Mouse (Mus musculus) embryonic facial prominence, embryonic 15.5 days (tissue): ENCODE results near the gene Tmeff1. TPM values are rescaled to one million over a fixed set of nuclear protein-coding genes. Genes with fewer than 3 reads are reported as not detected.

ENCODE experiments used
- ATAC-seq: fragments of 200-750 bp; cut with Nextera tagmentation; 2 replicates; pipeline ENCODE4 v1.8.0; 2017; ENCODE audit warnings: low read depth, moderate TSS enrichment; ENCODE audit not compliant: insufficient number of reproducible peaks, low FRiP score, low TSS enrichment
- H3K27ac ChIP-seq: fragments of 300-500 bp; sonication (generic); replicated peaks from 2 replicates; pipeline ENCODE4 v1.5.1; 2015; ENCODE audit warnings: mild to moderate bottlenecking, inconsistent platforms
- H3K27me3 ChIP-seq: fragments of 300-500 bp; sonication (generic); 2 replicates; pipeline ENCODE4 v1.6.1; 2015; ENCODE audit warnings: inconsistent platforms
- H3K36me3 ChIP-seq: fragments of 300-500 bp; sonication (generic); 2 replicates; pipeline ENCODE4 v1.6.1; 2015; ENCODE audit warnings: mild to moderate bottlenecking, inconsistent platforms
- H3K4me1 ChIP-seq: fragments of 300-500 bp; sonication (generic); 2 replicates; pipeline ENCODE4 v1.6.1; 2015; ENCODE audit warnings: inconsistent platforms
- H3K4me2 ChIP-seq: fragments of 300-500 bp; sonication (generic); replicated peaks from 2 replicates; pipeline ENCODE4 v1.6.1; 2015; ENCODE audit warnings: mild to moderate bottlenecking, inconsistent platforms
- H3K4me3 ChIP-seq: fragments of 300-500 bp; sonication (generic); replicated peaks from 2 replicates; pipeline ENCODE4 v1.5.1; 2015; ENCODE audit warnings: mild to moderate bottlenecking, inconsistent platforms
- H3K9ac ChIP-seq: fragments of 300-500 bp; sonication (generic); 2 replicates; pipeline ENCODE4 v1.6.1; 2015; ENCODE audit warnings: inconsistent platforms
- H3K9me3 ChIP-seq: fragments of 300-500 bp; sonication (generic); replicated peaks from 2 replicates; pipeline ENCODE4 v1.6.1; 2016; ENCODE audit warnings: inconsistent platforms
- WGBS: fragments of 180-500 bp; shearing (Covaris S2); methylation state at CpG from one replicate; pipeline ENCODE4 v1.1.7; 2015; 5-methylcytosine and 5-hydroxymethylcytosine counted together
- polyA plus RNA-seq: library from polyadenylated mRNA; unstranded; fragments of >200 nt; fragmentation: Nextera tagmentation; extraction: Ambion mirVana; gene quantifications from 2 replicates; pipeline ENCODE4 v1.2.1, GENCODE M21; 2015

Tmeff1 gene
- polyA plus RNA-seq, 1 experiment from 2014 or later = 49.0 TPM

DNA sequence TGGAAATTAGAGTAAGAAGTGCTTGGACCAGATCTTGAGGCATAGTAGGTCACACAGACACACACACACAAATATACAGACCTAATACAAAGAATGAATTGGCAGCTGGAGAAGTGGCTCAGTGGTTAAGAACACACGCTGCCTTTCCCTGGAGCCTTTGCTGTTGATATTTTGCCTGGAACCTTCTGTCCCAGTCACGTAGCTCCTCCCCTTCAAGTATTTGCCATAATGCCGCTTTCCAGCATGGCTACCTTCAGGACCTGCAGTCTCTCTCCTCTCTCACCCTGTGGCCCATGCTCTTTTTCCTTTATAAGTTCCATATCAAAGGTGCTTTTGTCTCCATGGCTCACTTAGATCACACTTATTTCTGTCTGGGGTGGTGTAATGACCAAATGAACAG lies 6.4 kb downstream of the Tmeff1 start:
- Histone ChIP-seq H3K4me1 (peaks cover 4% of the 10 kb centered on the region), H3K4me3 (no peak overlapping the region), H3K9me3 (no peaks in the 10 kb centered on the region), H3K36me3 (no peaks in the 10 kb centered on the region), H3K4me2 (no peak overlapping the region), H3K27me3 (no peaks in the 10 kb centered on the region), H3K9ac (no peak overlapping the region), H3K27ac (no peak overlapping the region)
- no peak for ATAC-seq
- whole genome bisulfite sequencing = 87% methylated on average over 3 of the region's 3 CpGs

DNA sequence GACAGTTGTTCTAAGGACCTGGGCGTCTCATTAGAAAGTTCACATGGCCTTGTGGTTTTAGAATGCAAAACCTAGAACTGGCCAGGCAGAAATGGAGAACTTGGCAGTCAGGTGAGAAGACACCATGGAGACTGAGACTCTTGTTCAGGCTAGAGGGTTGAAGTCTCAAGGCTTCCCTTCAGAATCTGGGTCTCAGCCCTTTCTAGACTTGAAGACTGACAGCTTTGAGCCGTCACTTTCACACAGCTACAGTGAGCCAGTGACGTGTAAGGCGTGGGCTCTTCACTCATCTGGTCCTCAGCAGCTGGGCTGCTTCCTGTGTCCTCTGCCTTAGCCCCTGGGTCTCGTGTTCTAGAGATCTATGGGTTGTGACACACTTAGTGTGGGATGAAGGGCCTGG lies 7.4 kb downstream of the Tmeff1 start:
- no peaks in the 10 kb centered on the region for H3K27me3 ChIP-seq
- 62% methylated on average over 5 of the region's 5 CpGs for WGBS
- H3K4me2 ChIP-seq = no peak overlapping the region
- no peak overlapping the region for H3K4me3 ChIP-seq
- no peaks in the 10 kb centered on the region for H3K9me3 ChIP-seq
- no peaks in the 10 kb centered on the region for H3K36me3 ChIP-seq
- ATAC-seq = no peak
- no peaks in the 10 kb centered on the region for H3K4me1 ChIP-seq
- H3K9ac ChIP-seq = no peak overlapping the region
- no peak overlapping the region for H3K27ac ChIP-seq

DNA sequence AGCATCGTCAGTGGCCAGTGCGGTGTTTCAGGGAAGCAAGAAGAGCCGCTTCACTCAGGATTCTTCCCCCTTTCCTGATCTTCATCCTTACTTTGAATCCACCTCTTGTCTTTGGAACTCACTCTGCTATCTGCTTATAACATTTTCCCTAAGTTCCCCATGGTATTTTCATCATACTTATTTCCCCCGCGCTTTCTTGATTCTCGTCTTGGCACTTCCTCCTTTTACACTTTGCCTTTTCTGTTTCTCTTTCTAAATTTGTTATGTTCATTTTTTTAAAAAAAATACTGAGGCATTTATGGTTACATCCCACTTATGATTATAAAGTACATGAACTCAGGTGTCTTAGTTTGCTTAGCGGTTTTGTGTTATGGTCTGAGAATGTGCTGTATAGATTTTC lies 7.9 kb downstream of the Tmeff1 start:
- Histone ChIP-seq H3K4me3 (no peak overlapping the region), H3K27me3 (no peaks in the 10 kb centered on the region), H3K9ac (no peak overlapping the region), H3K9me3 (no peaks in the 10 kb centered on the region), H3K27ac (no peak overlapping the region), H3K4me1 (no peaks in the 10 kb centered on the region), H3K4me2 (no peak overlapping the region), H3K36me3 (no peaks in the 10 kb centered on the region)
- 90% methylated on average over 7 of the region's 7 CpGs for WGBS
- no peak for ATAC-seq

DNA sequence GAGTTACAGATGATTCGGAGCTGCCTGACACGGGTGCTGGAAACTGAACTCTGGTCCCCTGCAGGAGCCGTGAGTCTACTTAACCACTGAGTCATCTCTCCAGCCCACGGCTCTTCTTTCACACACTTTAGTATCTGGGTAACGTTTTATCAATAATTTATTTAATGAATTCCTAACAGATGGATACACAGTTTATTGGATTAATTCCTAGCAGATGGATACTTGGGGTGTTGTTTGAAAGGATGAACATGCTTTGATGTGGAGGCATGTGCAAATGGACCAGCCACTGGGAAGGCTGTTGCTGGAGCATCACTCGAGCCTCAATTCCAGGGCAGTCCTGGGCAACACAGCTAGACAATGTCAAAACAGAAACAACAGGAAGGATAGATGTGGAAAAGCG lies 11.1 kb downstream of the Tmeff1 start:
- H3K4me3 ChIP-seq = no peak overlapping the region
- H3K4me1 ChIP-seq = no peaks in the 10 kb centered on the region
- no peak overlapping the region for H3K4me2 ChIP-seq
- 86% methylated on average over 7 of the region's 7 CpGs for WGBS
- no peak for ATAC-seq
- H3K27me3 ChIP-seq = no peaks in the 10 kb centered on the region
- no peaks in the 10 kb centered on the region for H3K9me3 ChIP-seq
- H3K36me3 ChIP-seq = no peaks in the 10 kb centered on the region
- H3K9ac ChIP-seq = no peak overlapping the region
- no peak overlapping the region for H3K27ac ChIP-seq

DNA sequence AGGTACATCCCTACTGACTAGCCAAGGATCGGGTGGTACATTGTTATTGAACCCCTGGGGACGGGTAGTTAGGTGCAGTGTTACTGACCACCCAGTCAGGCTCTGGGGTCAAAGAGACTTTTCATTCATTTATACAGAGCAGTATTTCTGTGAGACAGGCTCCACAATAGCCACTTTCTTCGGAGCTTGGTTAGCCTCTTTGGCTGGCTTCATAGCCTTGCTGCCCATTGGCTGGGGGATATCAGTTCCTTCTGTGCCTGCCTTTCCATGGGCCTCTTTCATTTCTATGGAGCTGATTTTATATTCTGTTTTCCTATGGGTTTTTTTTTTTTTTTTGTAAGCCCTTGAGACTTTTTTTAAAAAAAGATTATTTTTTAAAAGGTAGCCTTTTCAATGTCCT lies 20.7 kb downstream of the Tmeff1 start:
- H3K27ac ChIP-seq = no peak overlapping the region
- no peak overlapping the region for H3K4me3 ChIP-seq
- peaks cover 10% of the 10 kb centered on the region; the same call in 1 of the 2 replicates for H3K36me3 ChIP-seq
- no peaks in the 10 kb centered on the region for H3K27me3 ChIP-seq
- H3K9ac ChIP-seq = no peak overlapping the region
- ATAC-seq = no peak
- no peaks in the 10 kb centered on the region for H3K4me1 ChIP-seq
- WGBS = 63% methylated on average over 3 of the region's 3 CpGs
- no peak overlapping the region for H3K4me2 ChIP-seq
- no peaks in the 10 kb centered on the region for H3K9me3 ChIP-seq

DNA sequence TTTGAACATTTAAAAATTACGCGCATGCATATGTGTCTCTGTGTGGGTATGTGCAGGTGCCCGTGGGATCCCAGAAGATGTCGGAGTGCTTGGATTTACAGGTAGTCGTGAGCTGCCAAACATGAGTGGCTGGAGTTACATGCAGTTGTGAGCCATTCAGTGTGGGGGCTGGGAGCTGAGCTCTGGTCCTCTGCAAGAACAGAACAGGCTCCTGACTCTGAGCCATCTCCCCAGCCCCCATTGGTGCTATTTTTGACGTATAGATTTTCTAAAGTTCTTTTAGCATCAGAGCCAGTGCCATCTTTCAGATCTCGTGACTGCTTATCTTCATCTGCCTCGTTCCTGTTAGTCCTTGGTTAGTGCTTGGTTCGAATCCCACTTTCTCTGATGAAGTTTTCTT lies 24.5 kb downstream of the Tmeff1 start:
- H3K9me3 ChIP-seq = no peaks in the 10 kb centered on the region
- H3K27me3 ChIP-seq = no peaks in the 10 kb centered on the region
- no peaks in the 10 kb centered on the region for H3K4me1 ChIP-seq
- 90% methylated on average over 9 of the region's 9 CpGs for WGBS
- no peak overlapping the region for H3K27ac ChIP-seq
- no peak overlapping the region for H3K4me2 ChIP-seq
- no peak overlapping the region for H3K4me3 ChIP-seq
- peaks cover 13% of the 10 kb centered on the region; the same call in 1 of the 2 replicates for H3K36me3 ChIP-seq
- H3K9ac ChIP-seq = no peak overlapping the region
- ATAC-seq = no peak

DNA sequence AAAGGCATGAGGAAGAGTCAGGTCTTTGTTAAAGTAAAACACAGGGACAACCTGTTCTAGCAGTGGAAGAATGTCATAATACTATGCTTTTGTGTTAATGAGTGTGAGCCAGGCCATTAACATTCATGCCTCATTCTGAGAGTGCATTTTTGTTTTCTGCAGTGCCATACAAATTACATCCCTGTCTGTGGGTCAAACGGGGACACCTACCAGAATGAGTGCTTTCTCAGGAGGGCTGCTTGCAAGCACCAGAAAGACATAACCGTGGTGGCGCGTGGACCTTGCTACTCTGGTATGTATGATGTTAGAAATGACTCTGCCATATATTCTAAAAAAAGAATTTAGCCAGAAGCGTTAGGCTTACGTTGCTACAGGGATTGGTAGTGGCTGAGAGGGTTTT lies 25.3 kb downstream of the Tmeff1 start:
- Histone ChIP-seq H3K27me3 (no peaks in the 10 kb centered on the region), H3K4me2 (no peak overlapping the region), H3K27ac (no peak overlapping the region), H3K9me3 (no peaks in the 10 kb centered on the region), H3K9ac (no peak overlapping the region), H3K36me3 (peaks cover 10% of the 10 kb centered on the region; the same call in 1 of the 2 replicates), H3K4me1 (no peaks in the 10 kb centered on the region), H3K4me3 (no peak overlapping the region)
- ATAC-seq = no peak
- WGBS = 91% methylated on average over 6 of the region's 6 CpGs

DNA sequence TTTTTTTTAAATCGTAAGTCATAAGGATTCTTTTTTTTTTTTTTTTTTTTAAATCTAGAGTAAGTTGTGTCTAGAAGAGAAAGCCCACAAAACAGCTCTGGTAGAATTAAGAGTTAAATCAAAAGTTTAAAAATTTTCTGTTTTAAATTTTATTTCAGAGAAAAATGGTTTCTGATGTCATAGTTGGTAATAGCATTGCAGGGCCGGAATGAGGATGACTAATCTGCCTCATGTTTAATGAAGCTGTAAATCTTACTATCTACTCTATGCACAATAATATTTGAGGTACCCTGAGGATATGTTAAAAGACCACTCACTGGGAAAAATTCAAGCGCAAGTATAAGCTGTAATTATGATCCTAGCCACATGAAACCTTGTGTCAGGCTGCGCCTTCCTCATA lies 30.5 kb downstream of the Tmeff1 start:
- peaks cover 18% of the 10 kb centered on the region for H3K36me3 ChIP-seq

DNA sequence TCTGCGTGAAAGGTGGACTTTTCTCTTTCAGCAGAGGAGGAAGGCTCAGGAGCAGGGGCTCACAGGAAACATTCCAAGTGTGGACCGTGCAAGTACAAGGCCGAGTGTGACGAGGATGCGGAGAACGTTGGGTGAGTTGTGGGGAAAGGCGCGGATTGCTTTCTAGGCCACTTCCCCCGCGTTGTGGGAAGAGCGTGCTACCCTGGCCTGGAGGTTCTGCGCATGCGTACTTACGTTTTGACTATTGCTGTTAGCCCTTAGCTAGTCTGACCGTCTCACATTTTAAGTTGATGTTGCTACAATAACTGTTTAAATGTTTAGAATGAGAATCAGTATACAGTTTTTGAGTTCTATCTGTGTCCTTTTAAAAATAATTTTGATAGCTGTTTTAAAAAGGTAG lies 32.2 kb downstream of the Tmeff1 start:
- no peaks in the 10 kb centered on the region for H3K27me3 ChIP-seq
- no peak overlapping the region for H3K4me2 ChIP-seq
- peaks cover 16% of the 10 kb centered on the region for H3K36me3 ChIP-seq
- no peak overlapping the region for H3K9ac ChIP-seq
- ATAC-seq = no peak
- H3K4me1 ChIP-seq = no peaks in the 10 kb centered on the region
- H3K4me3 ChIP-seq = no peak overlapping the region
- 95% methylated on average over 15 of the region's 15 CpGs for WGBS
- H3K27ac ChIP-seq = no peak overlapping the region
- no peaks in the 10 kb centered on the region for H3K9me3 ChIP-seq

More for the DNA sequence above, 30.5 kb downstream of the Tmeff1 start:
- ATAC-seq = no peak
- Histone ChIP-seq H3K9ac (no peak overlapping the region), H3K9me3 (no peaks in the 10 kb centered on the region), H3K4me3 (no peak overlapping the region), H3K4me2 (no peak overlapping the region), H3K4me1 (no peaks in the 10 kb centered on the region), H3K27ac (no peak overlapping the region), H3K27me3 (no peaks in the 10 kb centered on the region)
- 81% methylated on average over 4 of the region's 4 CpGs for WGBS

DNA sequence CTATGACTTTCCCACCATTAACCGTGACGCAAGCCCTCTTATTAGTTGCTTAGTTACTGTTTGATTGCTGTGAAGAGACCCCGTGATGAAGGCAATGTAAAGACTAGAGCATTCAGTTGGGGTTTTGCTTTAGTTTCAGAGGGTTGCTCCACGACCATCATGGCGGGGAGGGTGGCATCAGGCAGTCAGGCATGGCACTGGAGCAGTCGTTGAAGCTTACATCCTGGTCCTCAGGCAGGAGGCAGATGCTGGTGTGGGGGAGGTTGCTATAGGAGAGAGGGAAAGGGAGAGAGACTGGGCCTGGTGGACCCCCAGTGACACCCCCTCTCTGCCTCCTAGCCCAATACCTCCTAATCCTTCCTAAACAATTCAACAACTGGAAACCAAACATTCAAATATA lies 35.1 kb downstream of the Tmeff1 start:
- no peak overlapping the region for H3K9ac ChIP-seq
- WGBS = 87% methylated on average over 6 of the region's 6 CpGs
- H3K4me3 ChIP-seq = no peak overlapping the region
- H3K36me3 ChIP-seq = peaks cover 16% of the 10 kb centered on the region
- ATAC-seq = no peak
- H3K4me1 ChIP-seq = no peaks in the 10 kb centered on the region
- no peaks in the 10 kb centered on the region for H3K27me3 ChIP-seq
- H3K4me2 ChIP-seq = no peak overlapping the region
- H3K9me3 ChIP-seq = no peaks in the 10 kb centered on the region
- no peak overlapping the region for H3K27ac ChIP-seq

DNA sequence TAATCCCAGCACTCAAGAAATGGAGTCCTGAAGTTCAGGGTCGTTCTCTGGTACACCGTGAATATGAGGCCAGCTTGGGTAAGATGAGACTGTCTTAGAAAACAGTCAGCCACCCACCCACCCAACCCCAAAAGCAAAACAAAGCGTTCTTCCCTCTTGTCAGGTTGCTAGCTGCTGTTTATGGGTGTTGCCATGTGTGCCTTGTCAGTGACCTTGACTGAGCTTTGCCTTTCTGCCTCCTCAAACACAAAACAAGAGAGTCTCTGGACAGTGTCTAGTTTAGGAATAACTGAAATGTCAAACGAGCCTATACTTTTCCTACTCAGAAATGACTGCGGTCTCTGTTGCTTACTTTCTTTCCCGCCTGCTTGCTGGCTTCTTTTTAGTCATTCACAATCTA lies 37.3 kb downstream of the Tmeff1 start:
- WGBS = 87% methylated on average over 6 of the region's 6 CpGs

DNA sequence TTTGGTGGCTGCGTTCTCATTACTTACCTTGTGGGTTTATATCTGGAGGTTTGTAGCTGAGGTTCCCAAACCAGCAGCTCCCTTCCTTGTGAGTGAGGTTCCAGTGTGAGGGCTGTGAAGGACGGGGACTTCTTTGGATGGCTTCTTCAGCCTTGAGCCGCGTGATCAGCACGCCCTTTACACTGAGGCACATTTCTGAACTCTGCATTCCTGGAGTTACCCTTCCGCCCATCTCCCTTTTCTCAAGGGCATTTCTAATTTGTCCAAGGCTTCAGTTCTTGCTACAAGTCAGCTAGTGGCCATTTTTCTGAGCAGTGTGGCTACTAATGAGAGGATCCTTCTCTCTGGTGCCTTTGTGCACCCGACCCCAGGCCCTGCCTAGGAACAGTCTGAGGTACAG lies 38.0 kb downstream of the Tmeff1 start:
- 93% methylated on average over 7 of the region's 7 CpGs for WGBS
- Histone ChIP-seq H3K27me3 (no peaks in the 10 kb centered on the region), H3K27ac (no peak overlapping the region), H3K36me3 (peaks cover 8% of the 10 kb centered on the region), H3K9me3 (no peaks in the 10 kb centered on the region), H3K9ac (no peak overlapping the region), H3K4me1 (no peaks in the 10 kb centered on the region), H3K4me2 (no peak overlapping the region), H3K4me3 (no peak overlapping the region)
- no peak for ATAC-seq

More for the DNA sequence above, 37.3 kb downstream of the Tmeff1 start:
- Histone ChIP-seq H3K9me3 (no peaks in the 10 kb centered on the region), H3K4me1 (no peaks in the 10 kb centered on the region), H3K4me3 (no peak overlapping the region), H3K4me2 (no peak overlapping the region), H3K27me3 (no peaks in the 10 kb centered on the region), H3K27ac (no peak overlapping the region), H3K36me3 (peaks cover 8% of the 10 kb centered on the region), H3K9ac (no peak overlapping the region)
- ATAC-seq = no peak
